ENCODE assay signal across 27 mouse cellular contexts in genomic region chr19:4106654-4107053, GRCm38 (mm10). TPM values are rescaled to one million over a fixed set of nuclear protein-coding genes. Genes with fewer than 3 reads are reported as not detected.
DNase-seq lines count a peak whose midpoint lies in the region; ATAC-seq and TF ChIP-seq lines count a peak whose summit lies in the region.
"Had no signal": no experiment of that assay in that cellular context is flagged by ENCODE, and none has a peak within 500 bp of the region (broad histone marks: within the 10 kb centered on the region; RNA-seq: fewer than 3 reads in every experiment).

No protein-coding gene starts in this region.

- no peaks in the 10 kb centered on the region for H3K27me3 ChIP-seq in kidney, adult 2 months (replicated peaks; ENCODE audit: control insufficient read depth, insufficient read depth, low read length)
- H3K27me3 ChIP-seq in kidney, embryonic 14.5 days (ENCODE audit: control insufficient read depth, insufficient read depth, low read length), result peaks cover 3% of the 10 kb centered on the region
- no peaks in the 10 kb centered on the region for H3K27me3 ChIP-seq in megakaryocyte, embryonic 14.5 days (replicated peaks)
- H3K27me3 ChIP-seq: CH12.LX; forebrain, embryonic 15.5 days; Patski had no signal

- TF ChIP-seq POLR2A in kidney, adult 2 months (IDR thresholded peaks at IDR 0.05; ENCODE audit: low read depth, low read length), result no peak

- peak; percentile 52 for DNase-seq in kidney, adult 2 months
- no peak for DNase-seq in kidney, adult 18-20 months
- DNase-seq in kidney, postnatal 25 days, result peak; percentile 38 to 68
- DNase-seq: adrenal gland, adult 8-10 months; adrenal gland, postnatal 14 days; adrenal gland, postnatal 36 days; B cell, adult 2 months; cerebellum, adult 11-12 months; cerebellum, adult 2 months; cerebellum, adult 9-10 months; cerebellum, postnatal 10 days had no signal

- 74% methylated on average over 14 of the region's 14 CpGs for WGBS in kidney, adult 2 months
- WGBS in kidney, embryonic 14.5 days, result 83% methylated on average over 14 of the region's 14 CpGs

- no peak overlapping the region for H3K4me2 ChIP-seq in kidney, embryonic 14.5 days (replicated peaks; ENCODE audit: low read depth, low read length)
- H3K4me2 ChIP-seq: embryonic facial prominence, embryonic 12.5 days; forebrain, embryonic 13.5 days; forebrain, embryonic 15.5 days had no signal

- H3K9ac ChIP-seq in kidney, embryonic 14.5 days (ENCODE audit: low read depth, low read length), result no peak overlapping the region
- H3K9ac ChIP-seq: embryonic facial prominence, embryonic 12.5 days; forebrain, embryonic 13.5 days; forebrain, embryonic 15.5 days had no signal

- TF ChIP-seq CTCF in kidney, adult 2 months (conservative IDR thresholded peaks at IDR 0.05; ENCODE audit: insufficient read depth, insufficient read length, low read depth, low read length), result no peak

- ATAC-seq in kidney, embryonic 14.5 days (ENCODE audit: low FRiP score, low TSS enrichment), result no peak
- ATAC-seq in megakaryocyte, adult 5-6 weeks (ENCODE audit: poor library complexity, severe bottlenecking), result no peak
- ATAC-seq: activated CD4-positive, CD25-positive, alpha-beta regulatory T cell, adult 4 months; CD4-positive, CD25-positive, alpha-beta regulatory T cell, adult 4 months; forebrain, embryonic 13.5 days; forebrain, embryonic 15.5 days; Patski had no signal

- H3K9me3 ChIP-seq in kidney, embryonic 14.5 days (ENCODE audit: control insufficient read depth, low read length), result no peaks in the 10 kb centered on the region
- H3K9me3 ChIP-seq in megakaryocyte, embryonic 14.5 days, result no peaks in the 10 kb centered on the region
- H3K9me3 ChIP-seq: embryonic facial prominence, embryonic 10.5 days; embryonic facial prominence, embryonic 12.5 days; forebrain, embryonic 13.5 days; forebrain, embryonic 15.5 days; G1E had no signal

- no peaks in the 10 kb centered on the region for H3K36me3 ChIP-seq in kidney, adult 2 months (ENCODE audit: control insufficient read depth, insufficient read depth, low read length)
- peaks cover 2% of the 10 kb centered on the region; the same call in 1 of the 2 replicates for H3K36me3 ChIP-seq in kidney, embryonic 14.5 days (ENCODE audit: control insufficient read depth, insufficient read depth, low read length)
- H3K36me3 ChIP-seq in megakaryocyte, embryonic 14.5 days (replicated peaks; ENCODE audit: low read length), result peaks cover 99% of the 10 kb centered on the region

- H3K4me3 ChIP-seq in kidney, adult 2 months (ENCODE audit: insufficient read depth, low read depth, low read length), result no peak overlapping the region
- H3K4me3 ChIP-seq in kidney, embryonic 14.5 days (ENCODE audit: low read length), result no peak overlapping the region
- H3K4me3 ChIP-seq in megakaryocyte, embryonic 14.5 days (replicated peaks), result peak overlapping the region; percentile 3
- H3K4me3 ChIP-seq: embryonic facial prominence, embryonic 10.5 days; embryonic facial prominence, embryonic 12.5 days; forebrain, embryonic 13.5 days; forebrain, embryonic 15.5 days had no signal

- no peak overlapping the region for H3K27ac ChIP-seq in kidney, adult 2 months (ENCODE audit: insufficient read depth, low read depth, low read length)
- H3K27ac ChIP-seq in kidney, embryonic 14.5 days (ENCODE audit: low read depth, low read length), result no peak overlapping the region
- H3K27ac ChIP-seq: embryonic facial prominence, embryonic 10.5 days; embryonic facial prominence, embryonic 12.5 days; forebrain, embryonic 13.5 days; forebrain, embryonic 15.5 days had no signal

- no peaks in the 10 kb centered on the region for H3K4me1 ChIP-seq in kidney, adult 2 months (ENCODE audit: control insufficient read depth, insufficient read depth, low read length)
- no peaks in the 10 kb centered on the region for H3K4me1 ChIP-seq in kidney, embryonic 14.5 days (ENCODE audit: control insufficient read depth, insufficient read depth, low read length)
- peaks cover 62% of the 10 kb centered on the region for H3K4me1 ChIP-seq in megakaryocyte, embryonic 14.5 days

RNA-seq across cellular contexts. Expression of gene Pitpnm1, which starts 6.9 kb away (rescaled TPM):
- polyA plus RNA-seq in kidney, adult 2 months (2012; rRNA removed), result 41.6 and 46.3 TPM in 2 replicates
- 14.0 and 15.8 TPM in 2 replicates for polyA plus RNA-seq in kidney, embryonic 14.5 days (2014; fragmentation: Nextera tagmentation; extraction: Ambion mirVana)
- polyA plus RNA-seq in megakaryocyte, embryonic 14.5 days (2012; ENCODE audit: insufficient read depth, low replicate concordance), result 122 and 153 TPM in 2 replicates
- total RNA-seq in megakaryocyte, adult 5-6 weeks (2015), result 38.3 and 47.7 TPM in 2 replicates
- total RNA-seq in megakaryocyte, adult 5-6 weeks (2017), result 30.2 and 38.9 TPM in 2 replicates

RNA-seq across cellular contexts. Expression of gene Cdk2ap2, which starts 9.7 kb away (rescaled TPM):
- polyA plus RNA-seq in kidney, adult 2 months (2012; rRNA removed), result 134 and 138 TPM in 2 replicates
- polyA plus RNA-seq in kidney, embryonic 14.5 days (2014; fragmentation: Nextera tagmentation; extraction: Ambion mirVana), result 116 and 121 TPM in 2 replicates
- polyA plus RNA-seq in megakaryocyte, embryonic 14.5 days (2012; ENCODE audit: insufficient read depth, low replicate concordance), result 140 and 181 TPM in 2 replicates
- 245 and 277 TPM in 2 replicates for total RNA-seq in megakaryocyte, adult 5-6 weeks (2015)
- 72.9 and 83.4 TPM in 2 replicates for total RNA-seq in megakaryocyte, adult 5-6 weeks (2017)

RNA-seq across cellular contexts. Expression of gene Aip, which starts 19.0 kb away (rescaled TPM):
- 80.5 and 96.2 TPM in 2 replicates for polyA plus RNA-seq in kidney, adult 2 months (2012; rRNA removed)
- 92.0 and 97.5 TPM in 2 replicates for polyA plus RNA-seq in kidney, embryonic 14.5 days (2014; fragmentation: Nextera tagmentation; extraction: Ambion mirVana)
- 293 and 434 TPM in 2 replicates for polyA plus RNA-seq in megakaryocyte, embryonic 14.5 days (2012; ENCODE audit: insufficient read depth, low replicate concordance)
- total RNA-seq in megakaryocyte, adult 5-6 weeks (2015), result 111 and 139 TPM in 2 replicates
- 72.5 and 76.7 TPM in 2 replicates for total RNA-seq in megakaryocyte, adult 5-6 weeks (2017)

RNA-seq across cellular contexts. Expression of gene Cabp2, which starts 25.3 kb away (rescaled TPM):
- polyA plus RNA-seq in kidney, adult 2 months (2012; rRNA removed), result 0.66 and 0.92 TPM in 2 replicates
- polyA plus RNA-seq in kidney, embryonic 14.5 days (2014; fragmentation: Nextera tagmentation; extraction: Ambion mirVana), result not detected in 2 replicates
- polyA plus RNA-seq in megakaryocyte, embryonic 14.5 days (2012; ENCODE audit: insufficient read depth, low replicate concordance), result not detected in 2 replicates
- not detected in 2 replicates for total RNA-seq in megakaryocyte, adult 5-6 weeks (2015)
- total RNA-seq in megakaryocyte, adult 5-6 weeks (2017), result not detected in 2 replicates
- total RNA-seq: adrenal gland, adult 18-20 months; adrenal gland, adult 8-10 months; adrenal gland, postnatal 14 days; adrenal gland, postnatal 36 days; CH12.LX; G1E had no signal
- polyA plus RNA-seq: activated CD4-positive, CD25-positive, alpha-beta regulatory T cell, adult 4 months; CD4-positive, CD25-positive, alpha-beta regulatory T cell, adult 4 months; cortical plate, adult 2 months; embryonic facial prominence, embryonic 10.5 days; embryonic facial prominence, embryonic 14.5 days; forebrain, embryonic 11.5 days; forebrain, embryonic 13.5 days; forebrain, embryonic 15.5 days; G1E; Patski had no signal

RNA-seq across cellular contexts. Expression of gene Gpr152, which starts 32.9 kb away (rescaled TPM):
- polyA plus RNA-seq in kidney, adult 2 months (2012; rRNA removed), result 0.03 and 0.05 TPM in 2 replicates
- not detected in 2 replicates for polyA plus RNA-seq in kidney, embryonic 14.5 days (2014; fragmentation: Nextera tagmentation; extraction: Ambion mirVana)
- not detected in 2 replicates for polyA plus RNA-seq in megakaryocyte, embryonic 14.5 days (2012; ENCODE audit: insufficient read depth, low replicate concordance)
- total RNA-seq in megakaryocyte, adult 5-6 weeks (2015), result not detected in 2 replicates
- total RNA-seq in megakaryocyte, adult 5-6 weeks (2017), result not detected in 2 replicates
- total RNA-seq: adrenal gland, adult 18-20 months; adrenal gland, postnatal 14 days had no signal
- polyA plus RNA-seq: activated CD4-positive, CD25-positive, alpha-beta regulatory T cell, adult 4 months; embryonic facial prominence, embryonic 10.5 days; embryonic facial prominence, embryonic 12.5 days; forebrain, embryonic 11.5 days; forebrain, embryonic 15.5 days; G1E; Patski had no signal
